Mouse (Mus musculus) right cerebral cortex, postnatal 36 days (tissue): ENCODE results near the gene Il13ra1.

Source experiments
- DNase-seq, 2 experiments: peaks; one replicate each; pipeline ENCODE4 v3.0.0; 2022; ENCODE audit warnings: low spot score in 2 of 2, mixed read lengths in 1 of 2

Il13ra1 gene

DNA sequence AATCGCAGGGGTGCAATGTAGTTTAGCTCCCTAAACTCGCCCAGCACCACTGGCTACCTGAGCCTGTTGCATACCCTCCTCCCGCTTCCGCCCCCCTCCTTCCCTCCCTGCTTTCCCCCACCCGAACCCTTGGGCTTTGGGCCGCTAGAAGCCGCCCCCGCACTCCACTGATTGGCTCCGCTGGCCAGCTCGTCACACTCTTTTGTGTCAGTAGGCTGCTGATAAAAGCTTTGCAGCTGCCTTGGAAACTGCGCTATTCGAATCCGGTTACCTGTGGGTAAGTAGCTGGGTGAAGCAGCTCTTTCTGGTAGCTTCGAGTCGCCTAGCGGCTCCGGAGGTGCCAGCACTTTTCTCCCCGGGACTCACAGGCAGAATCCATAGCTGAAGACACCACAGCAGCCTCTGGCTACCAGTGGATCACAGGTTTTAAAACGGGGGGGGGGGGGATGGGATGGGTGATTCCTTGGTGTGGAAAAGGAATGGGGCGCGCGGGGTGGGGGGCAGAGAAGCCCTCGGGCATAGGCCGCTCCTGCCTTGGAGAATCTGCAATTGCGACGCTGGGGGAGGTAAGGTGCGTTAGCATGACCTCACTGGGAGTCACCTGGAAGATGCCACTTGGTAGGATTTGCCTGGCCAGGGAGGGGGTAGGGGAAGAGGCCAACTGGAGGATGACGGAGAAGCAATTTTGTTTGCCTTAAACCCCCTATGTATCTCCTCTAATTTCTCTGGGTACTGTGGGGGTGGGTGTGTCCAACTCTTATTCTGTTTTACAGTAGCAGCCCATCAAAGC, 84.0 kb downstream of the Il13ra1 start, which contains the start of gene Zcchc12:
TSS of gene Zcchc12 (plus strand) at position 169 of the 790 bp plus-strand sequence.
- peak; percentile 30 to 31 for DNase-seq

DNA sequence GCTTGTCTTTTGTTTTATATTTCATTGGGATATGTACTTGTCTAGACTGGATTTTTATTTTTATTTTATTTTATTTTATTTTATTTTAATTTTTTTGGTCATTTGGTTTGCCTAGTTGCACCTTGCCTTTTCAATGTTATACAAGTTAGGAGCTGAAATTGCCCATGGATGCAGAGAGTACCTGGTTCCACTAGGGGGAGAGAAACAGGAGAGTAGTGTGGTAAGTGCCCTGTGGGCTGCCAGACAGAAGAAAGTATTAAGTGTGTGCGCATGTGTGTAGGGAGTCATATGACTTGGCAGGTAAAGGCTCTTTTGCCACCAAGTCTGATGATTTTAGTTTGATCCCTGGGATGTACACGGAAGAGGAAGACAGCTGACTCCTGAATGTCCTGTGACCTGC, 97.6 kb downstream of the Il13ra1 start:
- DNase-seq = no peak

DNA sequence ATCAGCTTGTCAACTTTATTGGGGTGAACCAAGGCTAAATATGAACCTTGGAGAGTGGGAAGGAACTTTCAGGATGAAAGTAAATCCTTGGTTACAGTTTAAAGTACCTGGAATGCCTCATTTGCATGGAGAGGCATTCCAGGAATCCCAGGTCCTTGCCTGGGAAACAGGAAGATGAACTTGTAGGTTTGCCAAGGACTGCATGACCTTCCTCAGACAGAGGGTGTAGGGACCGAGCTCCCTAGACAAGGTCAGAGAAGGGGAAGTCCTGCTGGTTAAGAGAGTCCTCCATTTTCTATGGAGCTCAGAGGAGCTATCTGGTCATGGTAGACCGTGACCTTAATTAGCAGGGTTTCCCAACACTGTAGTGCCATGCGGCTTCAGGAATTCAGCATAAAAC, 99.3 kb downstream of the Il13ra1 start:
- no peak for DNase-seq
